Mouse (Mus musculus) midbrain, embryonic 13.5 days (tissue): ENCODE data around the gene Daxx. TPM values are rescaled to one million over a fixed set of nuclear protein-coding genes. Genes with fewer than 3 reads are reported as not detected.

ENCODE experiments used
- ATAC-seq: fragments of 200-750 bp; cut with Nextera tagmentation; 2 replicates; pipeline ENCODE4 v1.8.0; 2017; ENCODE audit warnings: mild to moderate bottlenecking, moderate TSS enrichment, moderate library complexity
- H3K27ac ChIP-seq: fragments of 300-500 bp; sonication (generic); 2 replicates; pipeline ENCODE4 v1.5.1; 2015; ENCODE audit warnings: inconsistent platforms, mild to moderate bottlenecking, moderate library complexity
- H3K27me3 ChIP-seq: fragments of 300-500 bp; sonication (generic); 2 replicates; pipeline ENCODE4 v1.6.1; 2015; ENCODE audit warnings: mild to moderate bottlenecking, inconsistent platforms
- H3K36me3 ChIP-seq: fragments of 300-500 bp; sonication (generic); 2 replicates; pipeline ENCODE4 v1.6.1; 2015; ENCODE audit warnings: mild to moderate bottlenecking, inconsistent platforms
- H3K4me1 ChIP-seq: fragments of 300-500 bp; sonication (generic); replicated peaks from 2 replicates; pipeline ENCODE4 v1.6.1; 2015; ENCODE audit warnings: inconsistent platforms
- H3K4me2 ChIP-seq: fragments of 300-500 bp; sonication (generic); replicated peaks from 2 replicates; pipeline ENCODE4 v1.6.1; 2015; ENCODE audit warnings: moderate library complexity, mild to moderate bottlenecking, inconsistent platforms
- H3K4me3 ChIP-seq: fragments of 300-500 bp; sonication (generic); replicated peaks from 2 replicates; pipeline ENCODE4 v1.5.1; 2015; ENCODE audit warnings: mild to moderate bottlenecking, inconsistent platforms
- H3K9ac ChIP-seq: fragments of 300-500 bp; sonication (generic); replicated peaks from 2 replicates; pipeline ENCODE4 v1.6.1; 2015; ENCODE audit warnings: mild to moderate bottlenecking, inconsistent platforms
- H3K9me3 ChIP-seq: fragments of 300-500 bp; sonication (generic); 2 replicates; pipeline ENCODE4 v1.6.1; 2016; ENCODE audit warnings: mild to moderate bottlenecking, inconsistent platforms
- WGBS: fragments of 180-500 bp; shearing (Covaris S2); methylation state at CpG from one replicate; pipeline ENCODE4 v1.1.7; 2015; 5-methylcytosine and 5-hydroxymethylcytosine counted together
- polyA plus RNA-seq: library from polyadenylated mRNA; unstranded; fragments of >200 nt; fragmentation: Nextera tagmentation; extraction: Ambion mirVana; gene quantifications from 2 replicates; pipeline ENCODE4 v1.2.1, GENCODE M21; 2015

The Daxx gene
- polyA plus RNA-seq, 1 experiment from 2014 or later = 57.2 TPM

DNA sequence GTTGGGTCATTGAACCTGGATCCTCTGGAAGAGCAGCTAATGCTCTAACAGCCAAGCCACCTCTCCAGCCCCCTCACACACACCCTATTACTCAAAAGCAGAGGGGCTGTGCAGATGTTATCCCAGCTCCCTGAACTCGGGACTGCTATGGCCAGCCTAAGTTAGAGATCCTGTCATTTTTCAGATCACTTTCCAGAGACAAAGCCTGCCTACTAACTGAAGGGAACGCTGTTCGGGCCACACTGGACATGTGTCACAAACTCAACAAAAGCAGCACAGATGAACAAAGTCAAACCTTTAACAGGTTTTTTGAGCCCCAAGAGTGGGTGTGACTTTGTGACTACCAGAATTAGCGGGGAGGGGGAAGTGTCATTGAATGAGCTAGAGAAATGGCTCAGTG is 43.7 kb downstream of the Daxx start:
- no peaks in the 10 kb centered on the region for H3K9me3 ChIP-seq
- no peak for ATAC-seq
- peaks cover 52% of the 10 kb centered on the region for H3K36me3 ChIP-seq
- no peak overlapping the region for H3K27ac ChIP-seq
- 0 out of 2 replicates have a peak overlapping the region, but pooled peaks have one; percentile 81 for H3K4me2 ChIP-seq
- peaks cover 78% of the 10 kb centered on the region for H3K4me1 ChIP-seq
- peak overlapping the region; percentile 32; the same call in 1 of the 2 replicates for H3K9ac ChIP-seq
- H3K27me3 ChIP-seq = no peaks in the 10 kb centered on the region
- 82% methylated on average over 4 of the region's 4 CpGs for whole genome bisulfite sequencing
- H3K4me3 ChIP-seq = peak overlapping the region; percentile 8; the same call in 1 of the 2 replicates

DNA sequence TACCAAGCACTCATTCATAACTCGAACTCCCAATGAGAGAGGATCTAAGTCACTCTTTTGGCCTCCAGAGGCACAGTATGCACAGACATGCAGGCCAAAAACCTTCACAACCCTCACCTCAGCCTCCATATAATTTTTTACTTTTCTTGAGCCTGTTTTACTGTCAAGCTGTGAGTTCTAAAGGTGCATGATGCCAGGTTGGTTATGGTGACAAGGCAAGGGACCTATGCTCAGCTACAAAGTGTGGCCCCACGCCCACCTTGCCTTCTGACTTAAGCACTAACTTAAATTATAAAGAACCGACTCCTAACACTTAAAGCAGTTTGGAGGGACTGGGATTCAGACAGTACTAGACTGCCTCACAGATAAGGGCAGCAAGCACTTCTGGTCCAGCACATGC is 44.1 kb downstream of the Daxx start:
- Histone ChIP-seq H3K9ac (peak overlapping the region; percentile 32; the same call in 1 of the 2 replicates), H3K27ac (no peak overlapping the region), H3K4me2 (peak overlapping the region; percentile 81; the same call in 1 of the 2 replicates), H3K9me3 (no peaks in the 10 kb centered on the region), H3K4me3 (peak overlapping the region; percentile 8; the same call in 1 of the 2 replicates), H3K36me3 (peaks cover 52% of the 10 kb centered on the region), H3K27me3 (no peaks in the 10 kb centered on the region), H3K4me1 (peaks cover 81% of the 10 kb centered on the region)
- WGBS = 90% methylated on average over 3 of the region's 3 CpGs
- ATAC-seq = no peak

DNA sequence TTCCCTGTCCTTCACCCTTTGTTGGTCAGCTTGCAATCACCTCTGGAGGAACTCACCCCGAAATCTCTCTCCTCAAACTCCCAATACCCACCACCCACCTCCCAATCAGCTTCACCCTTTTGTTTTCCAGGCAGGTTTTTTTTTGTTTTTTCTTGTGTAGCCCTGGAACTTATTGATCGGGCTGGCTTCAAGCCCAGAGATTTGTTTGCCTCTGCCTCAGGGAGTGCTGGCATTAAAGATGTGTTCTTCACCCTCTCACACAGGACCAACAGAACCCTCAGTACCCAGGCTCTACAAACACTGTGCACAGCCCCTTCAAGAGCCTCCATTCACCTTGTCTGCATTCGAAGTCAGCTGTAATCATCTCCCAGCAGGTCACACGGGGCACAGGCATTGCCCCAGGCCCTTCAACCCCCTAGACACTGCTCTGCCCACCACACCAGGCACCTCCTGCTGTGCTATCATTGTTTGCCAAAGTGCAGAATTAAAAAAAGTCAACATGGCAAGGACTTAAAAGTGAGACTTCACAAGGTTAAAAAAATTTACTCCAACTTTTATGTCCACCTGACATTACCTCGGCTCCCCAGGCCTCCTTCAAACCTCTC is 44.8 kb downstream of the Daxx start:
- Histone ChIP-seq H3K4me3 (peak overlapping the region; percentile 85), H3K27ac (no peak overlapping the region), H3K9ac (peak overlapping the region; percentile 96), H3K9me3 (no peaks in the 10 kb centered on the region), H3K4me1 (peaks cover 77% of the 10 kb centered on the region), H3K4me2 (peak overlapping the region; percentile 81), H3K27me3 (no peaks in the 10 kb centered on the region), H3K36me3 (peaks cover 52% of the 10 kb centered on the region)
- 39% methylated on average over 5 of the region's 5 CpGs for WGBS
- ATAC-seq = no peak

DNA sequence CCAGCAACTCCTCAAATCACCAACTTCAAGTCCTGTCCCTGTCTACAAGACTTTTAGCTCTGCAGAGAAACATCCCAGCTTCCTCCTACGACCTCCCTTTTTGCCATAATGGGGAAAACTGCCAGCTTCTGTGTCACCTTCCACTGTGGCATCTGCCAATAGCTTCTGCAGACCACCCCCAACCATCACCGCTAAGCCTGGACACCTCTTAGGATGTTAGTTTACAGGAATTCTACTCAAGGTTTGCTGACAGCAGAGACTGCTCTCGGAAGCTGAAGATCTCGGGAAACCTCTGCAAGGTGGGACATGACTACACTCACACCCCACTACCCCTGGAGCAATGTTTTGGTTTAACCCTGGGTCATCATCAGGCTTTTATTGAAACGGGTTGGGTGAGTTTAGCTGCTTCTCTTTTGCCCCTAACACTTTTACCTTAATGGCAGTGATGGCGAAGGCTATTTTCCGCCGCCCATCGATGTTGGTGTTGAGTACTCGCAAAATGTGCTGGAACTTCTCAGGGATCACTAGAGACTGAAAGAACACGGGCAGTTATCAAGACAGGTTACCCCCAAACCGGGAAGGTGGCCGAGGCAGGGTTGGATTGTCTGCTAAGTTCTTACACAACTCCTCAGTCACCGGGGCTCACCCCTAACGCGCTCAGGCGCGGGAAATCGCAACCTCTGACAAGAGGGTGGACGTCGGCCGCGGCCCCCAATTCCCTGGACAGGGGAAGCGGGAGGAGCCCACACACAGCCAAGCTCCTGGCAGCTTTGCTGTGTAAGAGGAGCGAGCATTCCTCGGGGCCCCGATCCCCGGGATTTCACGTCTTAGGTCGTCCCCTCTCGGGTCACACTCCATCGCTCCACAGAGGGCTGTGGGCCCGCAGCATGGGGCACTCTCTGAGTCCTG is 45.7 kb downstream of the Daxx start:
- Histone ChIP-seq H3K27ac (peak overlapping the region; percentile 88), H3K27me3 (no peaks in the 10 kb centered on the region), H3K4me2 (peak overlapping the region; percentile 81), H3K36me3 (peaks cover 52% of the 10 kb centered on the region), H3K9ac (peak overlapping the region; percentile 96), H3K9me3 (no peaks in the 10 kb centered on the region), H3K4me3 (peak overlapping the region; percentile 85), H3K4me1 (peaks cover 68% of the 10 kb centered on the region)
- under 1% methylated on average over 33 of the region's 33 CpGs for WGBS
- ATAC-seq = peak; percentile 51; the same call in 1 of the 2 replicates

DNA sequence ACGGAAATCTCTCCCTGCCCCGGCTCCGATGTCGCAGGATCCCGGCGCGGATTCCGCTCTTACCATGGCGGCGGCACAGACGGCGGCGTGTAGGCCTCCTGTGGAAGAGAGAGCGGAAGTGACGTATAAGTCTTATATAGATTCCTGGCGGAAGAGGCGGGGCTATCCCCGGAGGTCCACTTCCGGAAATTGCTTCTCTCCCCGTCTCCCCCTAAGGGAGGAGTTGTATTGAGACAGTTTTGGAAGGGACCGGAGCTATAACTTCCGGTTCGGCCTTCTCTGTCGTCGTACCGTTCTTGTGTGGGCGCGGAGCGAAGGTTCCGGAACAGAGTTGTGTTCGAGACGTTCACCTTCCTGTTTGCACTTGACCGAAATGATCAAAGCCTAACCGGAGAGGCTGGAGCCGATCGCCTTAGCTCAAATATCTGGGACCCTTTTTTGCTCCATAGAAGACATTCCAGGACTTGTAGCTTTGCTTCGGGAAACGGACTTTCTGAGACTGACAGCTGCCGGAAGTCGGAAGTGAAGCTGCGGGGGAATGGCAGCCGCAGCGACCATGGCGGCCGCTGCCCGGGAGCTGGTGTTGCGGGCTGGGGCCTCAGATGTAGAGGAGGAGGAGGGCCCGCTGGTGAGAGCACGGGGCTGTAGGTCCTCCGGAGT is 46.5 kb downstream of the Daxx start, which contains the start of the genes Vps52 and Rps18:
TSS of gene Vps52 (plus strand) at position 258 of the 660 bp plus-strand sequence.
TSS of gene Rps18 (minus strand) at position 447 of the 660 bp plus-strand sequence.
- H3K4me2 ChIP-seq = peak within 1 kb of the TSS; percentile 87
- peak within 1 kb of the TSS; percentile 96 for H3K9ac ChIP-seq
- ATAC-seq = peak; percentile 90
- H3K36me3 ChIP-seq = peaks cover 57% of the 10 kb centered on the region
- H3K4me1 ChIP-seq = peaks cover 60% of the 10 kb centered on the region
- no peaks in the 10 kb centered on the region for H3K27me3 ChIP-seq
- peak within 1 kb of the TSS; percentile 85 for H3K4me3 ChIP-seq
- peak within 1 kb of the TSS; percentile 90 for H3K27ac ChIP-seq
- WGBS = under 1% methylated on average over 50 of the region's 50 CpGs
- no peaks in the 10 kb centered on the region for H3K9me3 ChIP-seq

DNA sequence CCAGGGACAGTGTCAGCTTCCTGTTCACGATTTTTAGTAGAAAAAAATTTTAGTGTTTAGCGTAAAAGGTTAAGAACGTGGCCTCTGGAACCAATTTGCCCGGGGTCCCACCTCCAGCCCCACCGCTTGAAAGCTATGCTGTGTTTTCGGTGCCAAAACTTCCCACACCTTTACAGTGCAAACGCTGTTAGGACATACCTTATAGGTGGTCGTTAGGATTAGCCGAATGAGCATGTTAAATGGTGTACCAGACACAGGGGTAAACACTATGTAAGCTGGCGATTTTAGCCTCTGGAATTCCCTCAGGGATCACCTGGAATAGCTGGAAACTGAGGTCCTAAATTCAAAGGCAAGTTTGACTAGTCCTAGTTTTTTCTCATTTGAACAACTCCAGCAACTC is 47.1 kb downstream of the Daxx start:
- Histone ChIP-seq H3K36me3 (peaks cover 64% of the 10 kb centered on the region), H3K4me2 (peak overlapping the region; percentile 87), H3K27me3 (no peaks in the 10 kb centered on the region), H3K9me3 (no peaks in the 10 kb centered on the region), H3K4me3 (peak overlapping the region; percentile 85), H3K27ac (peak overlapping the region; percentile 90), H3K9ac (peak overlapping the region; percentile 89), H3K4me1 (peaks cover 54% of the 10 kb centered on the region)
- WGBS = 12% methylated on average over 10 of the region's 10 CpGs
- ATAC-seq = no peak

DNA sequence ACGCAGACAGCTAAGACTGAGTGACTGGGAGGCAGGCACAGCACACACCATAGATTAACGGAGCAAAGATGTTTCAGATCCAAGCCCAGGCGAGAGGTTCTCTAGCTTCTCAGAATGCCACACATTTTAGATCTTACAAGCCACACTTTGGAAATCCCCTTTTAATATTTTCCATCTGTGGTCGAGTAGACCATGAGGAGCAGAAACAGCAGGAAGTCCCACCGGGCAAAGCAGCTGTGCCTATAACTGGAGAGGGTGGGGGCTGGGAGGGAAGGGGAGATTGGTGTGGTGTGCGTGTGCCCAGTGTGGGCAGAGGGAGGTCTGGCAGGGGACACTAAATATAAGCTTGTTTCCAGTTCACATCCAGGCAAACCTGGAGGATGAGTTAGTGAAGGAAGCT is 48.3 kb downstream of the Daxx start:
- WGBS = 91% methylated on average over 6 of the region's 6 CpGs
- H3K4me1 ChIP-seq = peaks cover 42% of the 10 kb centered on the region
- no peak overlapping the region for H3K4me3 ChIP-seq
- no peaks in the 10 kb centered on the region for H3K27me3 ChIP-seq
- no peak overlapping the region for H3K9ac ChIP-seq
- no peak overlapping the region for H3K4me2 ChIP-seq
- no peaks in the 10 kb centered on the region for H3K9me3 ChIP-seq
- no peak for ATAC-seq
- peaks cover 65% of the 10 kb centered on the region for H3K36me3 ChIP-seq
- no peak overlapping the region for H3K27ac ChIP-seq

DNA sequence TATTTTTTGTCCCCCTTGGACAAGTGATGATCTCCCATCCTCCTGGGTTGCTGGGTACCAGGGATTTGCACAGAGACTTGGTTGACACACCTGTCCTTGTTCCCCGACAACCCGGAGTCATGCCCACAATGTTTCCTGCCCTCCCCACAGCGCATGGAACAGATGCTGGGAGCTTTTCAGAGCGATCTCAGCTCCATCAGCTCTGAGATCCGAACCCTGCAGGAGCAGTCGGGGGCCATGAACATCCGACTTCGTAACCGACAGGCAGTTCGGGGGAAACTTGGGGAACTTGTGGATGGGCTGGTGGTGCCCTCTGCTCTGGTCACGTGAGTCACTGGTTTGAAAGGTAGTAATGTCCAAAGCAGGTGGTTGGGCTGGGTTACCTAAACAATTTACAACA is 49.2 kb downstream of the Daxx start:
- ATAC-seq = no peak
- Histone ChIP-seq H3K27me3 (no peaks in the 10 kb centered on the region), H3K4me2 (no peak overlapping the region), H3K9me3 (no peaks in the 10 kb centered on the region), H3K4me1 (peaks cover 33% of the 10 kb centered on the region), H3K36me3 (peaks cover 65% of the 10 kb centered on the region), H3K9ac (no peak overlapping the region), H3K27ac (no peak overlapping the region), H3K4me3 (no peak overlapping the region)
- WGBS = 93% methylated on average over 11 of the region's 11 CpGs

DNA sequence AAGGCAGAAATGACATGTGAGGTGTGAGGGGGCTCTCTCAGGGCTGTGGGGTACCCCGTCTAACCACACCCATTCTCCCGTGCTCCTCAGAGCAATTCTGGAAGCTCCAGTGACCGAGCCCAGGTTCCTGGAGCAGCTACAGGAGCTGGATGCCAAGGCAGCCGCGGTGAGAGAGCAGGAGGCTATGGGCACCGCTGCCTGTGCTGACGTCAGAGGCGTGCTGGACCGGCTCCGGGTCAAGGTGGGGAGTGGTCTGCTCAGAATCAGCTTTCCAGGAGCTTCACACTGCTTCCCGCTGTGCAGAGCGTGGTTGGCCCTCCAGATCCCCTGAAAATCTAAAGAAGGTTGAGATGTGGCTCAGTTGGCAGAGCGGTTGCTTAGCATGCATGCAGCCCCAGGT is 49.9 kb downstream of the Daxx start:
- no peak overlapping the region for H3K4me3 ChIP-seq
- H3K27ac ChIP-seq = no peak overlapping the region
- no peak overlapping the region for H3K4me2 ChIP-seq
- ATAC-seq = no peak
- H3K9ac ChIP-seq = no peak overlapping the region
- peaks cover 26% of the 10 kb centered on the region for H3K4me1 ChIP-seq
- WGBS = 96% methylated on average over 13 of the region's 13 CpGs
- H3K36me3 ChIP-seq = peaks cover 66% of the 10 kb centered on the region
- no peaks in the 10 kb centered on the region for H3K9me3 ChIP-seq
- no peaks in the 10 kb centered on the region for H3K27me3 ChIP-seq

DNA sequence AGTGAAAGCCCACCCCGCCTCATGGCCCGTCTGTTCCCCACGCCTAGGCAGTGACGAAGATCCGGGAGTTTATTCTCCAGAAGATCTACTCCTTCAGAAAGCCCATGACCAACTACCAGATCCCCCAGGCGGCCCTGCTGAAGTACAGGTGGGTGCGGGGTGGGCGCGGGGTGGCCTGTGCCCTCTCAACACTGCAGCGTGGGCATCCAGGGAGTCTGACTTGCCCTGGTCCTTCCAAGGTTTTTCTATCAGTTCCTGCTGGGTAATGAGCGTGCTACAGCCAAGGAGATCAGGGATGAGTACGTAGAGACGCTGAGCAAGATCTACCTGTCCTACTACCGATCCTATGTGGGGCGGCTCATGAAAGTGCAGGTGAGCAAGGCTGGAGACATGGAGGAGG is 50.7 kb downstream of the Daxx start:
- 96% methylated on average over 15 of the region's 15 CpGs for WGBS
- ATAC-seq = no peak
- H3K27me3 ChIP-seq = no peaks in the 10 kb centered on the region
- H3K4me1 ChIP-seq = peaks cover 18% of the 10 kb centered on the region
- no peak overlapping the region for H3K4me2 ChIP-seq
- H3K27ac ChIP-seq = no peak overlapping the region
- H3K9me3 ChIP-seq = no peaks in the 10 kb centered on the region
- H3K4me3 ChIP-seq = no peak overlapping the region
- 0 out of 2 replicates have a peak overlapping the region, but pooled peaks have one; percentile 19 for H3K9ac ChIP-seq
- peaks cover 69% of the 10 kb centered on the region for H3K36me3 ChIP-seq

DNA sequence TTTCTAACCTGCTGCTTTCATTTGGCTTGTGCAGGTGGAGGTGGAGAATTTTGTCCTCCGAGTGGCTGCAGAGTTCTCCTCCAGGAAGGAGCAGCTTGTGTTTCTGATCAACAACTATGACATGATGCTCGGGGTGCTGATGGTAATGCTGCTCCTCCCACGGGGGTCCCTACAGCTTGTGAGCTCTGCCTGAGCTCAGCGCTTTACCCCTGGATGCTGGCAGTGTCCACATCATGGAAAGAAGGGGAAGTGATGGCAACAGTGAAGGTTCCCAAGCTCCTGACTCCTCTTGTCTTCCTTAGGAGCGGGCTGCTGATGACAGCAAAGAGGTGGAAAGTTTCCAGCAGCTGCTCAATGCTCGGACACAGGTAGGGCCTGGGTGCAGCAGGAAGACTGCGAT is 53.7 kb downstream of the Daxx start:
- Histone ChIP-seq H3K9me3 (no peaks in the 10 kb centered on the region), H3K4me3 (no peak overlapping the region), H3K27me3 (no peaks in the 10 kb centered on the region), H3K36me3 (peaks cover 84% of the 10 kb centered on the region), H3K4me1 (peaks cover 3% of the 10 kb centered on the region), H3K9ac (no peak overlapping the region), H3K4me2 (no peak overlapping the region), H3K27ac (no peak overlapping the region)
- 97% methylated on average over 7 of the region's 7 CpGs for WGBS
- ATAC-seq = no peak
